Mouse (Mus musculus): Measurements from ENCODE around the gene Mapkapk2.
"Not testable (repeated sequence)": the region's sequence is repeated elsewhere in the genome, so short reads cannot be mapped to it uniquely, and the experiment has no call there.

The Mapkapk2 gene

GRCm38 (mm10) chr1:131050011-131050410, 47.6 kb downstream of the Mapkapk2 start:
- no peak for DNase-seq (ENCODE audit: low spot score in 2 of 2)

- DNase-seq (ENCODE audit: low spot score in 2 of 2), result no peak
Measured at GRCm38 (mm10) chr1:131049361-131049806, 48.2 kb downstream of the Mapkapk2 start.

- no peak for DNase-seq (ENCODE audit: low spot score in 2 of 2)
Measured at GRCm38 (mm10) chr1:131048946-131049345, 48.7 kb downstream of the Mapkapk2 start.

GRCm38 (mm10) chr1:131048121-131048863, 49.3 kb downstream of the Mapkapk2 start:
- no peak for DNase-seq (ENCODE audit: low spot score in 2 of 2)

- no peak for DNase-seq (ENCODE audit: low spot score in 2 of 2)
Measured at GRCm38 (mm10) chr1:131046607-131047006, 51.0 kb downstream of the Mapkapk2 start.

GRCm38 (mm10) chr1:131045723-131046355, 51.8 kb downstream of the Mapkapk2 start:
- DNase-seq (ENCODE audit: low spot score in 2 of 2), result no peak

GRCm38 (mm10) chr1:131043636-131044035, 54.0 kb downstream of the Mapkapk2 start:
- DNase-seq (ENCODE audit: low spot score in 2 of 2), result no peak

- no peak for DNase-seq (ENCODE audit: low spot score in 2 of 2)
Measured at GRCm38 (mm10) chr1:131042721-131043120, 54.9 kb downstream of the Mapkapk2 start.

- no peak for DNase-seq (ENCODE audit: low spot score in 2 of 2)
Measured at GRCm38 (mm10) chr1:131042263-131042662, 55.4 kb downstream of the Mapkapk2 start.

- no peak for DNase-seq (ENCODE audit: low spot score in 2 of 2)
Measured at GRCm38 (mm10) chr1:131039479-131039878, 58.1 kb downstream of the Mapkapk2 start.

GRCm38 (mm10) chr1:131038415-131039017, 59.1 kb downstream of the Mapkapk2 start:
- DNase-seq (ENCODE audit: low spot score in 2 of 2), result no peak

- no peak for DNase-seq (ENCODE audit: low spot score in 2 of 2)
Measured at GRCm38 (mm10) chr1:131038001-131038400, 59.6 kb downstream of the Mapkapk2 start.

- no peak for DNase-seq (ENCODE audit: low spot score in 2 of 2)
Measured at GRCm38 (mm10) chr1:131031267-131031666, 66.4 kb downstream of the Mapkapk2 start.

GRCm38 (mm10) chr1:131030261-131030660, 67.4 kb downstream of the Mapkapk2 start:
- no peak for DNase-seq (ENCODE audit: low spot score in 2 of 2)

- DNase-seq (ENCODE audit: low spot score in 2 of 2), result no peak
Measured at GRCm38 (mm10) chr1:131029215-131029614, 68.4 kb downstream of the Mapkapk2 start.

GRCm38 (mm10) chr1:131025843-131026190, 71.8 kb downstream of the Mapkapk2 start:
- no peak for DNase-seq (ENCODE audit: low spot score in 2 of 2)

- no peak for DNase-seq (ENCODE audit: low spot score in 2 of 2)
Measured at GRCm38 (mm10) chr1:131024900-131025842, 72.5 kb downstream of the Mapkapk2 start.

- DNase-seq (ENCODE audit: low spot score in 2 of 2), result not testable (repeated sequence)
Measured at GRCm38 (mm10) chr1:131023250-131023858, 74.3 kb downstream of the Mapkapk2 start.

GRCm38 (mm10) chr1:131022591-131023249, 74.9 kb downstream of the Mapkapk2 start:
- DNase-seq (ENCODE audit: low spot score in 2 of 2), result no peak

- DNase-seq (ENCODE audit: low spot score in 2 of 2), result no peak
Measured at GRCm38 (mm10) chr1:131021900-131022590, 75.6 kb downstream of the Mapkapk2 start.
